Mouse (Mus musculus): ENCODE results near the gene Nap1l1.
"Not testable (repeated sequence)": the region's sequence is repeated elsewhere in the genome, so short reads cannot be mapped to it uniquely, and the experiment has no call there.

Nap1l1 gene

DNA sequence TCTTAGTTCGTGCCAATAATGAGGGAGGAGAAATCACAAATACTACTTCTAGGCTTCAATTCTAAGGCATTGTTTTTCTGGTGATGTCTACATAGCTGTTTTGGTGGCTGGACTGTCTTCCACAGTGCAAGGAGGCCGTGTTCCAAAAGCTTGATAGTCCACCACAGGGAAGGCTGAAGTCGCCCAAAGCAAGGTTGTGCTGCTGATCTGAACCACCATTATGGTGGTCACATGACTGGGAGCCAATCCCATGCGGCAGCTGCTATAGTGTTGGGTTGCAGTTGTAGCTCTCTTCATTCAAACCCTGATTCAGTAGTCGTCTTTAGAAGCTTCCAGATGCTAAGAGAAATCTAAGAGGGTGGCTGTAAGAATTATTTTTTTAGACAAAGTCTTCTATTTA, 6.6 kb downstream of the Nap1l1 start:
- DNase-seq (ENCODE audit: low spot score in 2 of 2) = no peak

DNA sequence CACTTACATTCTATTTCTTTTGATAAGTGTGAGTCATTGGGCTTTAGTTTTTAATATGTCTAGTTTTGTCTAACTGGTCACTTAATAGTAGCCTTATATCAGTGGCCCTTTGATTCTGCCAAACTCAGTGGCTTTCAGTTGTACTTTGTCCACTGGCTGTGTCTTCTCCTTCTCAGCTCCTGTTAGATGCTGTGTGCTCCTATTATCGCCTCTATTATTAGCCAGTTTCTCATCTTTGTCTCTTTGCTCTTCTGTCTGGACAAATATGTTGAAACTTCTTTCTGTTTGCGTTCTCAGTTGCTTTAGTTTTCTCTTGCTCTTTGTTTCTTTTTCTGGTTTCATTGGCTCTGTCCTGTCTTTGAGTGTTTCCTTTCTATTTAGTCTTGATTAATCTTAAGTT, 9.6 kb downstream of the Nap1l1 start:
- DNase-seq (ENCODE audit: low spot score in 2 of 2) = no peak

DNA sequence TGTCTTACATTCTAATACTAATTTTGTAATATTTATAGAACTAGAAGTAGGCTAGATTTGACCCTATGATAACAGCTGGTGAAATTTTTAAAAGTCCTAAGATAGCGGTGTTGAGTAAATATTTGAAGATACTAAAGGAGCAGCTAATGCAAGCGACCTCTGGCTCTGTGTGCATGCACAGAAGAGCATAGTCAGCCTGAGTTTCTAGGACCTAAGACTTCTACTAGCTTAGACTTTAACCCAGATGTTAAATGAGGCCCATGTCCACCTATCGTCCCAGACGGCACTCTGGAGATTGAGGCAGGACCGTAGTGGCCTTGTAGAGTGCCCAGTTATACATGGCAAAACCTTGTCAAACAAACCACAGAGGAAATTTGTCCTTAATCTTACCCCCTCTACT, 11.1 kb downstream of the Nap1l1 start:
- DNase-seq (ENCODE audit: low spot score in 2 of 2) = no peak

DNA sequence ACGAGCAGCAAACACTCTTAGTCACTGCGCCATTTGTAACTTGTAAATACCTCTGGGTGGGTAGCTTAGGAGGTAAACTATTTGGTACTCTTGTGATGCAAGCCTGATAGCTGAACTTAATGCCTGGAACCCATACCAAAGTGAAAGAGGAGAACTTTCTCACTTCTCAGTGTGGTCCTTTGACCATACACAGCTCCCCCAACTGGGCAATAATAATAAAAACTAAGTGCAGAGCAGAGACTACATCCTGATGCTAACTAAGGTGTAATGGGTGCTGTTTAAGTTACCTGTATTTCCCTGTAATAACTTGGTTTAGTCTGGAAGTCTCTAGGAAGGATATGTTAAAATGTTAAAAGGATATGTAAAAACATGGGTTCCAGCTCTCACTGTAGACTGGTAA, 15.8 kb downstream of the Nap1l1 start:
- no peak for DNase-seq (ENCODE audit: low spot score in 2 of 2)

GRCm38 (mm10) chr10:111490079-111490478, 17.1 kb downstream of the Nap1l1 start:
- not testable (repeated sequence) for DNase-seq (ENCODE audit: low spot score in 2 of 2)

DNA sequence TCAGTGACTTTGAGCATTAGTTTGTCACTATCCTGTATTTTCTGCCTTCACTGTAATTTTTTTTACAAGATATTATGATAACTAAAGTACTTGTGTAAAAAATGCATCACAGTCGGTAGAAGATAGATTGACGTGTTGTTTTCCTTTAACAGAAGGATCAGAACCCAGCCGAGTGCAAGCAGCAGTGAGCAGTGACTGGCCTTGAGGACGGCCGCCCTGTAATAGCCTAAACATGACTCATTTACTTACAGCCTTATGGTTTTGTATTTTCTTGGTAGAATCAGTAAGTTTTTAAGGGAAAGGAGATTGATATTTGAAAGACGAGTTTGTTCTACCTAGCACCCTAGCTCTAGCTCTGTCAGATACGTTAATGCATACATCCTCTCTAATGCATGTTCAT, 22.9 kb downstream of the Nap1l1 start:
- no peak for DNase-seq (ENCODE audit: low spot score in 2 of 2)

- no peak for DNase-seq (ENCODE audit: low spot score in 2 of 2)
Observed at GRCm38 (mm10) chr10:111499892-111500291, 26.9 kb downstream of the Nap1l1 start.

DNA sequence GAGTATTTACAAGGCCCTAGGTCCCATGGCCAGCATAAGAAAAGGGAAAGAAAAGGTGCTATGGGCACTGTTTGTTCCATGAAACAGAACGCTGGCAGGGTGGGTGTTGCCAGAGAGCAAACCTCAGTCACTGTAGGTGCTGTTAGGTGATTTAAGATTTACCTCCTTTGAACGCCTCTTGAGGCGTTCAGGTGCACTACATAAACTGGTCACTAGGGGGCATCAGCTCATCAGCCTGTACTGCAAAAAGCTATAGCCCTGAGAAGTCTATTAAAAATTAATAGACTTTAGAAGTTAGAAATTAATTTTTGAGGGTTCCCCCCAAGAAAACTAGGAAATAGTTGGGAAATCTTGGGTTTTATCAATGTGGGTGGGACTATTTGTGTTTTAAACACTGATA, 30.0 kb downstream of the Nap1l1 start:
- peak; percentile 66 to 76 for DNase-seq (ENCODE audit: low spot score in 2 of 2)

GRCm38 (mm10) chr10:111503716-111504115, 30.7 kb downstream of the Nap1l1 start:
- DNase-seq (ENCODE audit: low spot score in 2 of 2) = no peak

- DNase-seq (ENCODE audit: low spot score in 2 of 2) = no peak
Observed at GRCm38 (mm10) chr10:111504606-111505005, 31.6 kb downstream of the Nap1l1 start.

- no peak for DNase-seq (ENCODE audit: low spot score in 2 of 2)
Observed at GRCm38 (mm10) chr10:111505406-111505805, 32.4 kb downstream of the Nap1l1 start.

- DNase-seq (ENCODE audit: low spot score in 2 of 2) = peak; percentile 88 to 89
Observed at GRCm38 (mm10) chr10:111506101-111506925, 33.3 kb downstream of the Nap1l1 start, which contains the start of gene Phlda1. Gene Phlda1, plus strand, starts transcription at chr10:111506286.

DNA sequence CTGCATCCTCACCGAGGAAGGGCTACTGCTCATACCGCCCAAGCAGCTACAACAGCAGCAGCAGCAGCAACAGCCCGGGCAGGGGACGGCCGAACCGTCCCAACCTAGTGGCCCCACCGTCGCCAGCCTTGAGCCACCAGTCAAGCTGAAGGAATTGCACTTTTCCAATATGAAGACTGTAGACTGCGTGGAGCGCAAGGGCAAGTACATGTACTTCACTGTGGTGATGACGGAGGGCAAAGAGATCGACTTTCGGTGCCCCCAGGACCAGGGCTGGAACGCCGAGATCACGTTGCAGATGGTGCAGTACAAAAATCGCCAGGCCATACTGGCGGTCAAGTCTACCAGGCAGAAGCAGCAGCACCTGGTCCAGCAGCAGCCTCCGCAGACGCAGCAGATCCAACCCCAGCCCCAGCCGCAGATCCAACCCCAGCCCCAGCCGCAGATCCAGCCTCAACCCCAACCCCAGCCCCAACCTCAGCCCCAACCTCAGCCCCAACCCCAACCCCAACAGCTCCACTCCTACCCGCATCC, 34.0 kb downstream of the Nap1l1 start:
- DNase-seq (ENCODE audit: low spot score in 2 of 2) = peak in 1 of 2 experiments; percentile 27

DNA sequence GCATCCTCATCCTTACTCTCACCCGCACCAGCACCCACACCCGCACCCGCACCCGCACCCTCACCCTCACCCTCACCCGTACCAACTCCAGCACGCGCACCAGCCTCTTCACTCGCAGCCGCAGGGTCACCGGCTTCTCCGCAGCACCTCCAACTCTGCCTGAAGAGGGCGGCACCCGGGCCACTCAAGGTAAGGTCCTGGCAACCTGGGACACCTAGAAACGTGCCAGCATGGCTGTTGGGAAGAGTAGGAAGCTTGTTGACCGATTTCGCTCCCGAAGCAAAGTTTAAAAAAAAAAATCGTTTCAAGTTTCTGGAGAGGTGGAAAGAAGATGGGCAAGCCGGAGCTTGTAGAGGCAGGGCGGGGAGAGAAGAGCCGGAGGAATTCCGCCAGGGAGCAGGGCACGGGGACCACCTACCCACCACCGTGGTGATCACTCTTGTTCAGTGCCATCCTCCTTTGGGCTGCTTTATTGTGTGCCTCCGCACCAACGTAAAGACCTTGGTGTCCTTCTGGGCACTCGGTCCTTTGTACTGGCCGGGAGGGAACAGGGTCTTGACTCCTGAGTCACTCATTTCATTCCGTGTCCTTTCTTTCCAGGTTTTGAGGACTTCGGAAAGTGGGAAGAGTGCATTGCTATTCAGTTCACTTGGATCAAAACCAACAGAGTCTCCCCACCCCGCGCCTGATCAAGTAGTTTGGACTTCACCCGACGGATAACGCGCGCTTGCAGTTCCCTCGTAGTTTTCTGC, 34.6 kb downstream of the Nap1l1 start:
- DNase-seq (ENCODE audit: low spot score in 2 of 2) = peak; percentile 41 to 56

GRCm38 (mm10) chr10:111508324-111509080, 35.5 kb downstream of the Nap1l1 start:
- DNase-seq (ENCODE audit: low spot score in 2 of 2) = no peak

- no peak for DNase-seq (ENCODE audit: low spot score in 2 of 2)
Observed at GRCm38 (mm10) chr10:111509103-111509784, 36.2 kb downstream of the Nap1l1 start.

GRCm38 (mm10) chr10:111509981-111510380, 37.0 kb downstream of the Nap1l1 start:
- DNase-seq (ENCODE audit: low spot score in 2 of 2) = no peak

DNA sequence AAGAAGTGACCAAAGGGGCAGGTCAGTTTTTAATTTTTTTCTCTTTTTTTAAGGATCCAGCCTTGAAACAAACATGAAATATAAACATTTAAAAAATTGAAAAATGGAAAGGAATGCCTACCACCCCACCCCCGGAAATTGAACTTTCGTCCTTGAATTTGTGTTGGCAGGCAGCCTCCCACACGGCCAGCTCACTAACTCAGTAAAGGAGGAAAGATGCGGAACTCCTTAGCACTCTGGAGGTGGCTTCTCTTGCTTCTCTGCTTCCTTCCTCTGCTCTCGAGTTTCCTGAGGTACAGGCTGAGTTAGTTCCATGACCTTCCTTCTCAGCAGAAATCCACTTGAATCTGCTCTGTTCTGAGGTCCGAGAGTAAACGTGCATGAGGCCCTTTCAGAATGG, 37.8 kb downstream of the Nap1l1 start:
- no peak for DNase-seq (ENCODE audit: low spot score in 2 of 2)

DNA sequence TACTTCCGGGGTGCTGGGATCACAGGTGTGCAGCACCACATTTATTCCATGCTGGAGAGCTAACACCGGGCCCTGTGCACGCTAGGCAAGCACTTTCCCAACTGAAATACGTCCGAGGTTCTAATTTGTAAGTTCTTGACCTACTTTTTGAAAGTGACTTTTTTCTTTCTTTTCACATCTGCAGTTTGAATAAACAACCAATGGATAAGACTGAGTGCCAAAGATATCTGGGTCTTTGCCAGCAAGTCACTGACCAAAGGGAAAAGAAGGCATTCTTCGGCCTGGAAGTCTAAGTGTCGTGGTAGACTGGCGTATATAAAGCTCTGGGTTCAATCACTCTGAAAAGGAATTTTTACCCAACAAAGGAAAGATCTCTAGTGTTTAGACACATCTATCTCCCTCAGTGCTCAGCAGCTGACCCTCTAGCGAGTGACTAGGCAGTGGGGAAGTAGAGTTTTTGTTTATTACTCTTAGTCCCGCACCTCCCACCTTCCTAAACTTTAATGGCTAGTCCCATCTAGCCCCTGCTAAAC, 39.1 kb downstream of the Nap1l1 start:
- DNase-seq (ENCODE audit: low spot score in 2 of 2) = no peak

DNA sequence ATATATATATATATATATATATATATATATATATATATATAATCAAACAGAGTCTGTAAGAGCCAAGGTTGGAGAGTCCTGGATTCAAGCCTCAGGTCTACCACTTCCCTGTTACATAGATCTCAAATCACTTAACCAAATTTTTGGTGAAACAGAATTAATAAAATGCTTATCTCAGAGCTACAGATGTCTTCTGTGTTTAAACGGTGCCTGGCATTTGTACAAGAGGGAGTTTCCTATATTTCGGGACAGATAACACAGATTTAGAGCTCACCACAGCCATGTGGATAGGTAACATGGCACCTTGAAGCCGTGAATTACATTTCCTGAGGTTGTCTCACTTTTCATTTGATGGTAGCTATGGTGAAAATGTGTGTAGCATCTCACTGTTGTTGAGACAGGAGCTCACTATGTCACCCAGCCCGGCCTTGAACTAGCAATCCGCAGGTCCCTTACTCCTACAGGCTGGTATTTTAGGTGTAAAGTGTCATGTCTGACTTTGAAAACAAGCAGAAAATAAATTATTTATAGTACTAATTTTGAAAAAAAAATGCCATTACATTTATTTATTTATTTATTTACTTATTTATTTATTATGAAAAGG, 41.4 kb downstream of the Nap1l1 start:
- DNase-seq (ENCODE audit: low spot score in 2 of 2) = no peak
